Mouse (Mus musculus): ENCODE results near the gene Islr.

Gene Islr

GRCm38 (mm10) chr9:58112321-58112751 lies 91.8 kb downstream of the Islr start:
- no peak for DNase-seq (ENCODE audit: low spot score in 2 of 2)

GRCm38 (mm10) chr9:58111431-58111830 lies 92.7 kb downstream of the Islr start:
- DNase-seq (ENCODE audit: low spot score in 2 of 2) = no peak

GRCm38 (mm10) chr9:58110787-58111186 lies 93.3 kb downstream of the Islr start:
- DNase-seq (ENCODE audit: low spot score in 2 of 2) = no peak

- no peak for DNase-seq (ENCODE audit: low spot score in 2 of 2)
These were observed 96.6 kb downstream of the Islr start for GRCm38 (mm10) chr9:58107494-58107893.
